Mouse (Mus musculus): ENCODE data around the gene Rasal1.

Gene Rasal1

DNA sequence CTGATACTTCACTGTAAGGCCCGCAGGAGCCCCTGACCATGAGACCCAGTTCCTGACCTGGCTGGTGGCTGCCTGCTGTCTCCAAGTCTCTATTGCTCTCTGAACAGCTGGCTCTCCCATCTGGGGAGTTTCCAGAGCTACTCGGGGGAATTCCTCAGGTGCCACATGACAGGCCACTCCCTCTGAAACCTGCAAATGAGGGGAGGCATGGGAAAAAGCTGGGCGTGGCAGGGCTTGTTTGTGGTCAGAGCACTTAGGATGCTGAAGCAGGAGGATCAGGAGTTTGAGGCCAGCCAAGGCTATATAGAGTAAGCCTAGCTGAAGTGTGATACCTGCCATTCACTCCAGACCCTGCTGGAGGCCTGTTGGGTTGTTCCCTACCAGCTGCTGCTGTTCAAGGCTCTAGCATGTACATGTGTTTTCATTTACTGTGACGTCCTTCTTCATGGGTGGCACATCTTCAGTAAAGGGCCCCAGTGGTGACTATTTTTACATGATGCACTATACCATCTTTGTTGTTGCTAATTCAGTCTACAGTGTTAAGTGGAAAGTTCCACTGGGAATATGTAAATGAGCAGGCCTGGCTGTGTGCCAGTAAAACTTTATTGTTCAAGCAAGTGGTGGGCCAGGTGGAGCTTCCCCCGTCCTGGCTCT, 26.3 kb upstream of the Rasal1 start:
- peak in 1 of 2 experiments; percentile 17 for DNase-seq

- DNase-seq = peak; percentile 59 to 72
These were observed 24.2 kb upstream of the Rasal1 start for GRCm38 (mm10) chr5:120624427-120624826.

- DNase-seq = peak in 1 of 2 experiments; percentile 38
These were observed 22.2 kb upstream of the Rasal1 start for GRCm38 (mm10) chr5:120626399-120626798.

- no peak for DNase-seq
These were observed 20.9 kb upstream of the Rasal1 start for GRCm38 (mm10) chr5:120627515-120628300.

GRCm38 (mm10) chr5:120628624-120629023, 20.0 kb upstream of the Rasal1 start:
- DNase-seq = peak in 1 of 2 experiments; percentile 71

DNA sequence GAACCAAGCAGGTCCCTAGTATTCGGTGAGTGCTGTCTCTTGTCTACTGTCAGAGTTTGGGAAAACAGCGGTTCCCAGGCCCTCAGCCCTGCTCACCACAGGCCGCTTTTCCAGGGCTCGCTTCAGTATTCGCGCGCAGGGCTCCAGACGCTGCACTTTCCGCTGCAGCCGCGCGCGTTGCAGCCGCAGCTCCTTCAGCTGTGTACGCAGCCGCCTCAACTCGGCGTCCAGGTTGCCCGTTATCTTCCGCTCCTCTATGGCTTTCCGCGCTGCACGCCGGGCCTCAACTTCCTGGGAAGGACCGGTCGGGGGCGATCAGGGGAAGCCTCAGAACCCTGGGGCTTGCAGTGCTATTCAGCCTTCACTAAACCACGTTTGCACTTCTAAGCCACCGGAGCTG, 17.5 kb upstream of the Rasal1 start:
- DNase-seq = no peak

- no peak for DNase-seq
These were observed 16.7 kb upstream of the Rasal1 start for GRCm38 (mm10) chr5:120631892-120632291.

GRCm38 (mm10) chr5:120634131-120634530, 14.5 kb upstream of the Rasal1 start, which contains the start of gene Cfap73:
Cfap73 (minus strand) TSS chr5:120634235.
- DNase-seq = no peak

- no peak for DNase-seq
These were observed 13.8 kb upstream of the Rasal1 start for GRCm38 (mm10) chr5:120634860-120635259.

- no peak for DNase-seq
These were observed 13.0 kb upstream of the Rasal1 start for GRCm38 (mm10) chr5:120635633-120636032.

GRCm38 (mm10) chr5:120640094-120640493, 8.5 kb upstream of the Rasal1 start:
- DNase-seq = no peak

DNA sequence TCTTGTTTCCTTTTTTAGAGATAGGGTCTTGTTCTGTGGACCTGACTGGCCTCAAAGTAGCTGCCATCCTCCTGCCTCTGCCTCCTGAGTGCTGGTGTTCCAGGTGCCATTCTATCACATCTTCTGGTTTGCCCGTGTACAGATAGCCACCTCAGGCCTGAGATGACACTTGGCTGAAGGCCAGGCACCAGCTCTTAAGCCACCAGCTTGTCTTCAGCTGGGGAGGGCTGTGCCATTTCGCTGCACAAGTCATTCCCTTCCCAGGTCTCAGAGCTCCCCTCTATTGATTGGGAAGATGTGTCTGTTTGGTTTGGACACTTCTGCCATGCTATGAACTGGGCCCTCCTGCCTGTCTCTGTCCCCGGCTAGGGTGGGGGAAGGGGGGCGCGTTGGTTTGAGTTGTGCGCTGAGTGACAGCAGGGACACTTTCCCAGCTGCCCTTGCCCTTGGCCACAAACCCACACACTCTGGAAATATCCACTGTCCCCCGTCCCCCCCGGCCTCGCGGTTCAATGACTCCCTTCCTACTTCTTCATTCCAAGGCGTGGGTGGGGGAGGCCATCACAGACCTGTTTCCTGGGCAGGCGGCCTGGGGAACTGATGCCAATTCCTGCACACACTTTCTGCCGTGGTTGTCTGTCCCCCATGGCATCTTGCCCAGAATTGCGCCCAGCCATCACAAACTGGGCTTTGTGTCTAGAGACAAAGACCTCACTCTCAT, 5.1 kb upstream of the Rasal1 start:
- DNase-seq = peak; percentile 83 to 84

GRCm38 (mm10) chr5:120644227-120644626, 4.4 kb upstream of the Rasal1 start:
- no peak for DNase-seq

DNA sequence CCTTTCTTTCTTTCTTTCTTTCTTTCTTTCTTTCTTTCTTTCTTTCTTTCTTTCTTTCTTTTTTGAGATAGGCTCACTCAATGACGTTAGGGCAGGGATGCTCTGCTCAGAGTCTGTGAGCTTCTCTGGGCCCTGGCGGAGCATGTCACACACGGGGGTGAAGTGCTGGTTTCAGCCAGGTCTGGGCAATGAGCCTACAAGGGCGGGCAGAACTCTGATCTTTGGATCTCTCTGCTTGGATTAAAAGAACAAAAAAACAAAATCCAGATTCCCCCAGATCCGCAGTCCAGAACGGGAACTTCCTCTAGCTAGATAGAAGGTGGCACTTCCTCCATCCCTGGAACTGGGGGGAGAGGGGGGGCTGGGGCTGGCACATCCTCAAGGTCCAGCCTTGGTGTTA, 2.8 kb upstream of the Rasal1 start:
- DNase-seq = peak; percentile 66 to 70

DNA sequence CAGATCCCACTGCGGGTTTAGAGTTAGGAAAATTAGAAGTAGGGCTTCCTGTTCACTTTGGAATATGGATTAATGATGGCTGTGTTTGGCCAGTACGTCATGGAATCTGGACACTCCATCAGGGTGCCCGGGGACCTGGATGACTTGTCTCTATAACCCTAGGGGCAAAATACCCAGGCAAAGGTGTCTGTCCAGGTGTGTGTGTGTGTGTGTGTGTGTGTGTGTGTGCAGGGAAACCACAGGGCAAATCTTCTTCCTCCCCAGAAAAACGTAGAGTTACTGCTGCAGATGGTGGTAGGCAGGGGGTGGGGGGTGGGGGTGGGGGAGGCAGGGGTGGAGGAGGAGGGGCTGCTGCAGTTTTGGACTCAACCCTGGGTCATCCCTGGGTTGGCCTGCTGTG, 1.3 kb upstream of the Rasal1 start:
- DNase-seq = no peak

DNA sequence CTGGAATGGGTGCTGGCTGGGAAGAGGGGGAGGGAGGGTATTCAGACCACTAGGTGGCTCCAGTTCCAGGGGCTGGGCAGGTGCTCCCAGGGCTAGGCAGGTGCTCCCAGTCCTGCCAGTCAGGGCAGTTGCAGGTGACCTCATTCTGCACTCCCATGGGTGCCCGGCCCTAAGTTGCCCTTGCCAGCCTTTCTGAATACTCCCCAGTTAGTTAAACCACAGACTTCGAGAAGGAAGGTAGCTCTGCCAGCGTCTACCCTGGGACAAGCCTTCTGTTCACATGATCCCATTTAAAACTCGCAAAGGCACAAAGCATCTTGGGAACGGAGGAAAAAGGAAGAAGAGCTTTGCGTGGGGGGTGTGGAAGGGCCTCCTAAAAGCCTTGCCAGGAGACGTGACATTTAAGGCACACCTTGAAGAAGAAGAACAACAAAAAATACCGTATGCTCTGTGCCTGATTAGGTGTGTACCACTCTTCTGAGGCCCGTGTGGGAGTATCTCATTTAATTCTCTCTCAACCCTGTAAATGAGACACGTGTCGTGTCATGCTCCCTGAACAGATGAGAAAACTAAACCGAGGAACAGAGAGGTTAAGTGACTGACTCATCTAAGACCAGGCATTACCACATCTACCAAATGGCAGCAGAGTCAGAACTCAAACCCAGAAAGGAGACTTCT, 659 bp upstream of the Rasal1 start:
- peak in 1 of 2 experiments; percentile 22 for DNase-seq

GRCm38 (mm10) chr5:120649374-120649933, 842 bp downstream of the Rasal1 start:
- peak in 1 of 2 experiments; percentile 35 for DNase-seq

DNA sequence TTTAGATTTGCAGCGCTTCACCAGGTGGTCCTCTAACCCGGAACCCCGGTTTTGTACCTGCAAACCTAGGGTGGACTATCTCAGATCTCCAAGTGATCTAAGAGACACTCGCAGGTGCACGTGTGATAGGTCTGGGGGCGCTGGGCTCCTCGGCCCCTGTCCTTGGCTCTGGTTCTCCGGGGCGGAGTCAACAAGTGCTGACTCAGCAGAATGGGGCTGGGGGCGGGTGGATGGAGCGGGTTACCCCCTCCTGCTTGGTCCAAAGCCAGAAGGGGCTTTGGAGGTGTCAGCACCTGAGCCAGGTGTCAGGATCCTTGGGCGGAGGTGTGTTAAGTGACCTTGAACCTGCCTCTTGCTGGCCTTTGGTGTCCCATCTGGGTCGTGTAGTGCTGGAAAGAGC, 1.3 kb downstream of the Rasal1 start:
- peak in 1 of 2 experiments; percentile 42 for DNase-seq

- DNase-seq = no peak
These were observed 2.6 kb downstream of the Rasal1 start for GRCm38 (mm10) chr5:120651230-120651629.

GRCm38 (mm10) chr5:120652915-120653701, 4.5 kb downstream of the Rasal1 start:
- peak; percentile 58 to 60 for DNase-seq

GRCm38 (mm10) chr5:120653873-120654272, 5.3 kb downstream of the Rasal1 start:
- peak; percentile 51 to 56 for DNase-seq
